Mouse (Mus musculus) A20 (cell line): ENCODE measurements around the gene Ssc4d.

ENCODE experiments used
- DNase-seq: peaks from one replicate; pipeline ENCODE4 v3.0.0-alpha.2; 2011; ENCODE audit warnings: low read depth, low spot score

The Ssc4d gene

GRCm38 (mm10) chr5:135942710-135943109 lies 31.6 kb downstream of the Ssc4d start:
- DNase-seq = no peak

GRCm38 (mm10) chr5:135940587-135940986 lies 33.7 kb downstream of the Ssc4d start:
- no peak for DNase-seq

- DNase-seq = no peak
These were observed 38.6 kb downstream of the Ssc4d start for GRCm38 (mm10) chr5:135935641-135936190.

DNA sequence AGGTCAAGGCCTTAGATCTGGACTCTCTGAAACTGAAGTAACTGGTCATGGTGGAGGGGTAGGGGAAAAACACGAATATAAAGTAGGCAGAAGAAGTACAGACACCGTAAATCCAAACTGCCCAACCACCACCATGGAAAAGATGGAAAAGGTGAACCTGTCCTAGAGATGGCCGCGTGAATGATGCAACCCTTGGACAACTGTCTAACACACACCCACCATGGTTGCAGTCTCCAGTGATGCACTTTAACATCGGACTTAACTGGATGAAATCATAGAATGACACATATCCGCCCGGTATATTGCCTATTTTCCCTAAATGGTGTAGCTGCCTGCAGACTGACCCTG lies 39.2 kb downstream of the Ssc4d start:
- no peak for DNase-seq

DNA sequence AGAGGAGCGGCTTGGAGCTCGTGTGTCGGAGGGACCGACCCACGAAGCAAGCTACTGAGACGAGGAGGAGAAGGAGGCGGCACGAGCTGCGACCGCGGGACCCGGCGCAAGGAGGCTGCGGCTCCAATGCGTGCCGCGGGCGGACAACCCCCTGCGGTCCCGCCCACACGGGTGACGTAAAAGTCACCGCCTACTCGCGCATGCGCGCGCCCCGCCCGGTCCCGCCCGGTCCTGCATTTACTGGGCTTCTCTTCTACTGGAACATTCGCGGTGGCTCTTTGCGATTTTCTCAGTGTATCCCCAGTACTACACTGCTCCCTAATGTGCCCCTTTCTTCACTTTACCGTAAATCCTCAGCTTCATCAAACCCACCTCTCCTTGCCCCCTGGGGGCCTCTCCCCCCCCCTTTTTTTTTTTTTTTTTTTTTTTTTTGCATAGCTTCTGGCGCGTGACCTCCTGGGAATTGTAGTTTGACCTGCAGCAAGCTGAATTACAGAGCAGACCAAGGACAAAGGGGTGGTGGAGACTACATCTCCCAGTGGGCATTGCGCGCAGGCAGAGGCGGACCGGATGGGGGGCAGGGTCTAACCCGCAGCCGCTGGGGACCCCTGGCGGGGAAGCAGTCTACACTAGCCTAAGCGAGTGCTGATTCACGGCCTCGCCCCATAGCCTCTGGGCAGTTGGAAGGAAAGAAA lies 39.7 kb downstream of the Ssc4d start, which contains the start of gene Ywhag:
Ywhag (minus strand) TSS at position 136 of the 695 bp plus-strand sequence.
- peak; percentile 98 for DNase-seq

- peak; percentile 86 for DNase-seq
These were observed 40.4 kb downstream of the Ssc4d start for GRCm38 (mm10) chr5:135933900-135934441.

DNA sequence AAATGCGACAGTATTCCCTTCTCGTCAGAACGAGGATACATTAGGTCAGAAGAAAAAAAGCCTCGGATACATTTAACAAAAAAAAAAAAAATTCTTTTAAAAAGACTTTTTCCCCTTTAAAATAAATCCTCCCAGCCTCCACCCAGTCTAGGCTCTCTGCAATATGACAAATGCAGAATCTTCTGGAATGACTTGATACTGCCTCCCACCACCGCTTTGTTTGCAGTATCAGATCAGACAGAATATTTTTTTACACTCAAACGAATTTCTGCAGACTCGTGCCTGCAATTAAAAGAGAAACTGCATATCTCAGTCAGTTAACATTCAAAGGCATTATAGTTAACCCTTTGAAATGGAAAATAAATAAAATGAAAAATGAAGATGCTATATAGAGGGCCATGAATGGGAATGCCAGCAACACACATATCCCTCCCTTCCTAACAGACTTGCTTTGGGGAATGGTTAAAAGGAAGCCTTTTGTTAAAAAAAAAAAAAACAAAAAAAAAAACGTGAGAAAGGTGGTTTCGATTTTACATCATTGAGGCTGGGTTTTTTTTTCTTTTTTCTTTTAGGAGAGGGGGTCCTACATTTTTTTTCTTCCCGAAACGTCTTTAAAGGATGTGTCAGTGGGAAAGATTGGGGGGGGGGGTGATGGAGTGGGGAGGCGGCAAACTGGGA lies 41.0 kb downstream of the Ssc4d start:
- no peak for DNase-seq

GRCm38 (mm10) chr5:135932359-135932758 lies 42.0 kb downstream of the Ssc4d start:
- DNase-seq = no peak

GRCm38 (mm10) chr5:135931526-135931925 lies 42.8 kb downstream of the Ssc4d start:
- DNase-seq = no peak

- no peak for DNase-seq
These were observed 44.5 kb downstream of the Ssc4d start for GRCm38 (mm10) chr5:135929685-135930424.

- DNase-seq = no peak
These were observed 50.4 kb downstream of the Ssc4d start for GRCm38 (mm10) chr5:135923901-135924300.

DNA sequence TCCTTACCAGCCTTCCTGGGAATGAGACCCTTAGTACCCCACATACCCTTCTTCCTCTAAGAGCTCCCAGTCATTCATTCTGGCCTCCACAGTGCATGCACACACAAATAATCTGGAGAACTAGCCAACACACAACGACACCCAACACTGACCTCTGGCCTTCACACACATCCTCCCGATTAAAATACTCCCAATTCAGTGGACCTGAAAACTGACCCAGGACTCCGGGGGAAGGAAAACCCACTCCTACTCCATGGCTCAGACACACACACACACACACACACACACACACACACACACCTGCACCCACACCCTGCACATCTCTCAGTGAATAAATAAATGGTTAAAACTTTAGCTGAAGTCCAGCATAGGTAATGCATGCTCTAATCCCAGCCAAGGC lies 54.4 kb downstream of the Ssc4d start:
- no peak for DNase-seq

GRCm38 (mm10) chr5:135918593-135918992 lies 55.7 kb downstream of the Ssc4d start:
- DNase-seq = no peak

DNA sequence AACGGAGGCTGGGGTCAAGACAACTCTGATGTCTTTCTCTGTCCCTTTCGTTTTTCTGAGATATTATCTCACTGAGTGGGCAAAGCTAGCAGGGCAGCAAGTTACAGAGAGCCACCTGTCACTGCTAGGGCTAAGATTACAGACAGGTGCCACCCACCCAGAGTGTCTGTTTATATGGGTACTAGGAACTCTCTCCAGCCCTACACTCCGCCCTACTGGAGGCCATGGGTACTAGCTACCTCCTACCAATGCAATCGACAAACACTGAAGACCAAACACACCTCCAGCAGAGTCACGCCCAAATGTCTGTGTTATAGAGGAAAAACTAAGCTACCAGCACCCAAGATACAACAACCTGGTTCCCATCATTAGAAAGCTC lies 56.3 kb downstream of the Ssc4d start:
- no peak for DNase-seq

DNA sequence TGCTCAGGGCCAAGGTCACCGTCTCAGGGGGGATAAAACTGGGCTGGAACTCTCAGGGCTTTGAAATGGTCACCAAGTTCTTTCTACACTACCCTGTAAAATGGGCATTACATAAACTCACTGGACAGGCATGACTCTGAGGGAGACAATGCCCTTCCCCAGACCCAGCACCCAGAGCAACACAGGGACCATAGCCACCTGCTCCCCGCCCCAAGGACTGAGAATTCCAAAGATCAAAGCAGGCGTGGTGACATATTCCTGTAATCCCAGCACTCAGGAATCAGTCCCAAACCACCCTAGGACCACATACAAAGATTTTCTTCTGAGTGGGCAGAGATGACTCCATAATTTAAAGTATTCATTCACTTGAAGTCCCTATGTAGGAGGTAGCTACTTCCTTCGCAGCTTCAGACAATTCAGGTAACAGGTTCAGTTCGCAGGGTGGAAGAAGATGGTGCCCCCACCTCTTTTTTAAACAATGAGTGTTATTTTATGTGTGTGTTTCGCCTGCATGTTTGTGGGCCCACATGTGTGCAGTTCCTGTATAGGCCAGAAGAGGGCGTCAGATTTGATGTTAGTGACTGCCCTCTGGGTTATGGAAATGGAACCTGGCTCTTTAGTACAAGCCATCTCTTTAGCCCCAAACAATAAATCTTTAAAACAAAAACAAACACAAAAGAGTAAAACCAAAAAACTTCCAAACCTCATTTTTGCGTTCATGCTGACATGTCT lies 56.8 kb downstream of the Ssc4d start:
- DNase-seq = no peak

- no peak for DNase-seq
These were observed 57.7 kb downstream of the Ssc4d start for GRCm38 (mm10) chr5:135916601-135917000.

DNA sequence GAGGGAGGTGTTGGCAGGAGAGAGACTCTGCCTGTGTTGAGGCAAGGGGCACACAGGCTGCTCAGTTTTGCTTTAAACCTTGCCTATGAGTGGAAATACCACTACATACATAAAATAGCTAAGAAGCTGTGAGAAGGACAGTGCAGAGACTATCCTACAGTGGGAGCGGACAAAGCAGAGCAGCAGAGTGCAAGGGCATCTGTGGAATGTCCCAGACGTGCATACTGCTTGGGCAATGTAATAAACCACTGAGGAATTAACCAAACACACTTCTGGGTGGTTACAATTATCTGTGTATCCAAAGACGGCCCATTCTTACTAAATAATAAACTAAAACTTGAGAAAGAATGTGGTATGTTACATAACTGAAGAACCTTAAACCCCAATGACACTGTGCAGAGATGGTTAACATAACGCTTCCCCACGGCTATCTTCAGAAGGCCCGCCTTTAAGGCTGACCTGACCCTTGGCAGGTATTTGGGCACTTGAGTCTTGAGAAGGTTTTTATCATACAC lies 58.2 kb downstream of the Ssc4d start:
- no peak for DNase-seq

GRCm38 (mm10) chr5:135914156-135914555 lies 60.2 kb downstream of the Ssc4d start:
- DNase-seq = no peak

DNA sequence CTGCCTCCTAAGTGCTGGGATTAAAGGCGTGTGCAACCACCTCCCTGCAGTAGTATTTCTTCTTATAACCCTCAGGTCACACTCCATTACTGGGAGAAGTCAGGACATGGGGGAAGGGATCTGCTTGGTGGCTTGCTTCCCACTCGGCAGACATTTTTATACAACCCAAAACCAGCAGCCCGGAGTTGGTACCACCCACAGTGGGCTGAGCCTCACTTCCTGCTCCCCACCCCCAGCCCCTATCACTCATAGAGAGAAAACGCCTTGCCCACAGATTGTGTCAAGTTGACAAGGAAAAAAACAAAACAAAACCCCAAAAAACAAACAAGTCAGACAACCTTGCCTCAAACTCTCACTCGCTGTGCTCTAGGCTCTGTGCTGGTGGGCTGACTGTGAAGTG lies 61.1 kb downstream of the Ssc4d start:
- DNase-seq = no peak

DNA sequence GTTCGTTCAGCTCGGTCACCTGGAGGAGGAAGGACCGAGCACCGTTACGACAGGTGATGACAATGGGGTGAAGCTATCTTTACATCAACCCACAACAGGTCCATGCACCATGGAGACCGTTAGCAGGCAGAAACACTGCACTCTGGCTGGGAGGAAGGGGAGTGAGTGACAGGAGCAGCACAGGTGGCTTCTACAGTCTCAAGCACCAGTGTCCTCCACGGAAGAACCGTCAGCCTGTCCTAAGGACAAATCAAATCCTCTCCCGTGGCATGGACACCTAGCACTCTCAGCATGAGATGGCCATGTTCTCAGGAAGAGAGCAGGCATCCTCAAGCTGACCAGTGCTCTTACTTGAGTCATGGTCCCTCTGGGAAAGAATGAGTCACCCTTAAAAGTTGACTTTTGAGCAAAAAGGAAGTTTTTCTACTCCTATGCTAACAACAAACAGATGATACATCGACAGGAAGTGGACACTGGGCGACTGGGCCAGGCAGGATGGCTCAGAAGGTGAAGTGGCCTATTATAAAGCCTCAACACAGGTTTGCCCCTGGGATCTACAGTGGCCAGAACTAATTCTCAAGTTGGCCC lies 62.6 kb downstream of the Ssc4d start:
- DNase-seq = no peak

GRCm38 (mm10) chr5:135910813-135911212 lies 63.5 kb downstream of the Ssc4d start:
- DNase-seq = no peak
